Mouse (Mus musculus): ENCODE results near the gene Shox2. TPM values are rescaled to one million over a fixed set of nuclear protein-coding genes. Genes with fewer than 3 reads are reported as not detected.

The Shox2 gene
- total and polyA plus RNA-seq, 3 experiments = 0.68 to 2.0 (median 0.76) TPM

GRCm38 (mm10) chr3:66939675-66940074, 41.9 kb downstream of the Shox2 start:
- Histone ChIP-seq H3K27ac (no peak overlapping the region), H3K79me2 (replicated peaks; ENCODE audit: control insufficient read depth, insufficient read depth, low read length) (no peaks in the 10 kb centered on the region), H3K36me3 (ENCODE audit: control insufficient read depth, insufficient read depth, low read length) (no peaks in the 10 kb centered on the region), H3K9ac (ENCODE audit: low read depth, low read length) (no peak overlapping the region), H3K4me1 (ENCODE audit: control insufficient read depth, insufficient read depth, low read length) (no peaks in the 10 kb centered on the region), H3K4me3 (no peak overlapping the region), H3K27me3 (ENCODE audit: control insufficient read depth, insufficient read depth, low read length) (no peaks in the 10 kb centered on the region)
- TF ChIP-seq CTCF (IDR thresholded peaks at IDR 0.05) (no peak), EP300 (IDR thresholded peaks at IDR 0.05; ENCODE audit: insufficient read depth, low read depth, low read length) (no peak), POLR2A (IDR thresholded peaks at IDR 0.05; ENCODE audit: insufficient read depth, low read depth, low read length) (no peak)
- 74% methylated on average over 10 of the region's 10 CpGs for WGBS
- DNase-seq = no peak
- intact Hi-C loops (cut with DNase I) = no loop called here

- WGBS = 54% methylated on average over 3 of the region's 3 CpGs
- TF ChIP-seq CTCF (IDR thresholded peaks at IDR 0.05) = no peak
- no peak for TF ChIP-seq EP300 (IDR thresholded peaks at IDR 0.05; ENCODE audit: insufficient read depth, low read depth, low read length)
- no peak for TF ChIP-seq POLR2A (IDR thresholded peaks at IDR 0.05; ENCODE audit: insufficient read depth, low read depth, low read length)
- Histone ChIP-seq H3K4me3 (no peak overlapping the region), H3K27me3 (ENCODE audit: control insufficient read depth, insufficient read depth, low read length) (no peaks in the 10 kb centered on the region), H3K36me3 (ENCODE audit: control insufficient read depth, insufficient read depth, low read length) (no peaks in the 10 kb centered on the region), H3K79me2 (replicated peaks; ENCODE audit: control insufficient read depth, insufficient read depth, low read length) (no peaks in the 10 kb centered on the region), H3K9ac (ENCODE audit: low read depth, low read length) (no peak overlapping the region), H3K4me1 (ENCODE audit: control insufficient read depth, insufficient read depth, low read length) (no peaks in the 10 kb centered on the region), H3K27ac (no peak overlapping the region)
- intact Hi-C loops (cut with DNase I) = no loop called here
- DNase-seq = no peak
Measured at GRCm38 (mm10) chr3:66922436-66922835, 59.1 kb downstream of the Shox2 start.

Other genes starting within 250 kb of the Shox2 start
- gene Rsrc1, start 381 bp downstream of the Shox2 start, total RNA-seq (2021) = 10 to 100 TPM; 10.6 to 11.0 TPM
- gene Rsrc1, start 381 bp downstream of the Shox2 start, polyA plus RNA-seq (2012; rRNA removed) = 2.4 and 4.0 TPM in 2 replicates